In the genomic region with DNA sequence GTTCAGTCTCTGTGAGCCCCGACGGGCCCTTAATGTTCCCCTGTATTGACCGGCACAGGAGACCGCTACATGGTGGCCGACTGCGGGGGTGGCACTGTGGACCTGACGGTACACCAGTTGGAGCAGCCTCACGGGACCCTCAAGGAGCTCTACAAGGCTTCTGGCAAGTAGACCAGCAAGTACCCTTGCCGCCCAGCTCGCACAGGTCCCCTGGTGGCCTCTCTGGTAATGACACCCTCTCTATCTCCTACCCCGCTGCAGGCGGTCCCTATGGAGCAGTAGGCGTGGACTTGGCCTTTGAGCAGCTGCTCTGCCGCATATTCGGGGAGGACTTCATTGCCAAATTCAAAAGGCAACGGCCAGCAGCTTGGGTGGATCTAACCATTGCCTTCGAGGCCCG, we compare ENCODE assay signal across 8 mouse cellular contexts. TPM values are rescaled to one million over a fixed set of nuclear protein-coding genes. Genes with fewer than 3 reads are reported as not detected.
DNase-seq lines count a peak whose midpoint lies in the region; ATAC-seq and TF ChIP-seq lines count a peak whose summit lies in the region.

No protein-coding gene starts in this region.

- no peak overlapping the region for H3K4me3 ChIP-seq in brown adipose tissue, adult 24 weeks (ENCODE audit: insufficient read depth, low read depth, low read length)
- H3K4me3 ChIP-seq in hindbrain, postnatal 0 days (ENCODE audit: low read length): no peak overlapping the region
- no peak overlapping the region for H3K4me3 ChIP-seq in left cerebral cortex, adult 2 months

- DNase-seq in MEL-GATA-1-ER (ENCODE audit: extremely low read depth, low read depth): peak; percentile 73
- peak; percentile 40 to 42 for DNase-seq in frontal cortex, postnatal 36 days (ENCODE audit: low spot score in 2 of 2)
- DNase-seq in hindbrain, postnatal 0 days (ENCODE audit: low spot score): peak; percentile 58
- peak; percentile 44 to 54 for DNase-seq in left cerebral cortex, adult 2 months (ENCODE audit: extremely low spot score in 1 of 2, low spot score in 2 of 2)
- peak; percentile 64 for DNase-seq in right cerebral cortex, postnatal 4 days
- no peak for DNase-seq in Muller cell, postnatal 12 days (ENCODE audit: inconsistent ontology term)

- no peaks in the 10 kb centered on the region for H3K27me3 ChIP-seq in hindbrain, postnatal 0 days (ENCODE audit: insufficient read depth, low read length)

- no peak overlapping the region for H3K9ac ChIP-seq in hindbrain, postnatal 0 days (replicated peaks; ENCODE audit: low read length)

- peaks cover 26% of the 10 kb centered on the region for H3K36me3 ChIP-seq in hindbrain, postnatal 0 days (ENCODE audit: insufficient read depth, low read length)

- peak; percentile 72 for TF ChIP-seq CTCF in hindbrain, postnatal 0 days (IDR thresholded peaks at IDR 0.05; ENCODE audit: low read depth)
- TF ChIP-seq CTCF in left cerebral cortex, adult 2 months (IDR thresholded peaks at IDR 0.05): peak; percentile 77

- ATAC-seq in hindbrain, postnatal 0 days: 0 out of 2 replicates have a peak, but pooled peaks have one; percentile 24
- peak; percentile 93 for ATAC-seq in megakaryocyte progenitor cell, adult 5-6 weeks (replicated peaks; ENCODE audit: poor library complexity)

- no peaks in the 10 kb centered on the region for H3K9me3 ChIP-seq in hindbrain, postnatal 0 days (ENCODE audit: low read length)

- no peak overlapping the region for H3K4me2 ChIP-seq in hindbrain, postnatal 0 days (ENCODE audit: low read depth, low read length)

- intact Hi-C loops in left cerebral cortex, adult 2 months (cut with DNase I): loop anchor here (2.0 kb wide), 1 partner anchor 48 kb away; no protein-coding TSS in a partner anchor

- H3K27ac ChIP-seq in brown adipose tissue, adult 24 weeks (replicated peaks; ENCODE audit: low read depth, low read length): peak overlapping the region; percentile 98
- no peak overlapping the region for H3K27ac ChIP-seq in hindbrain, postnatal 0 days
- no peak overlapping the region for H3K27ac ChIP-seq in left cerebral cortex, adult 2 months

- WGBS in hindbrain, postnatal 0 days: 32% methylated on average over 18 of the region's 18 CpGs

- peaks cover 40% of the 10 kb centered on the region for H3K4me1 ChIP-seq in brown adipose tissue, adult 24 weeks (ENCODE audit: control insufficient read depth, insufficient read depth, insufficient read length, low read length)
- no peaks in the 10 kb centered on the region for H3K4me1 ChIP-seq in hindbrain, postnatal 0 days (ENCODE audit: insufficient read depth, low read length)

RNA-seq across cellular contexts. Expression of a gene that starts 9.3 kb away (rescaled TPM):
- polyA plus RNA-seq in brown adipose tissue, adult 24 weeks (2012; ENCODE audit: insufficient read depth, insufficient read length, missing spikeins): not detected in 2 replicates
- not detected in 2 replicates for total RNA-seq in hindbrain, postnatal 0 days (2014; rRNA removed)
- polyA plus RNA-seq in hindbrain, postnatal 0 days (2015; fragmentation: Nextera tagmentation; extraction: Ambion mirVana): not detected in 2 replicates
- total RNA-seq in left cerebral cortex, adult 2 months (2021): not detected
- not detected in 2 replicates for total RNA-seq in megakaryocyte progenitor cell, adult 5-6 weeks (2015)
- not detected in 2 replicates for total RNA-seq in megakaryocyte progenitor cell, adult 5-6 weeks (2017)

RNA-seq across cellular contexts. Expression of a gene that starts 15.5 kb away (rescaled TPM):
- polyA plus RNA-seq in brown adipose tissue, adult 24 weeks (2012; ENCODE audit: insufficient read depth, insufficient read length, missing spikeins): 7.0 and 9.6 TPM in 2 replicates
- total RNA-seq in hindbrain, postnatal 0 days (2014; rRNA removed): 7.2 and 11.2 TPM in 2 replicates
- polyA plus RNA-seq in hindbrain, postnatal 0 days (2015; fragmentation: Nextera tagmentation; extraction: Ambion mirVana): 3.3 and 3.7 TPM in 2 replicates
- total RNA-seq in left cerebral cortex, adult 2 months (2021): 10 to 100 TPM; 10.1 to 12.8 TPM
- 0.12 TPM in 1 of 2 replicates, not detected in the other for total RNA-seq in megakaryocyte progenitor cell, adult 5-6 weeks (2015)
- 0.44 TPM in 1 of 2 replicates, not detected in the other for total RNA-seq in megakaryocyte progenitor cell, adult 5-6 weeks (2017)

RNA-seq across cellular contexts. Expression of a gene that starts 17.3 kb away (rescaled TPM):
- polyA plus RNA-seq in brown adipose tissue, adult 24 weeks (2012; ENCODE audit: insufficient read depth, insufficient read length, missing spikeins): 426 and 428 TPM in 2 replicates
- 155 and 157 TPM in 2 replicates for total RNA-seq in hindbrain, postnatal 0 days (2014; rRNA removed)
- 76.0 and 79.3 TPM in 2 replicates for polyA plus RNA-seq in hindbrain, postnatal 0 days (2015; fragmentation: Nextera tagmentation; extraction: Ambion mirVana)
- 10 to 100 TPM; 63.7 to 76.7 TPM for total RNA-seq in left cerebral cortex, adult 2 months (2021)
- 85.1 and 90.4 TPM in 2 replicates for total RNA-seq in megakaryocyte progenitor cell, adult 5-6 weeks (2015)
- 34.9 and 39.5 TPM in 2 replicates for total RNA-seq in megakaryocyte progenitor cell, adult 5-6 weeks (2017)

RNA-seq across cellular contexts. Expression of a gene that starts 37.3 kb away (rescaled TPM):
- polyA plus RNA-seq in brown adipose tissue, adult 24 weeks (2012; ENCODE audit: insufficient read depth, insufficient read length, missing spikeins): 78.2 and 99.0 TPM in 2 replicates
- total RNA-seq in hindbrain, postnatal 0 days (2014; rRNA removed): 106 and 112 TPM in 2 replicates
- 12.8 and 14.4 TPM in 2 replicates for polyA plus RNA-seq in hindbrain, postnatal 0 days (2015; fragmentation: Nextera tagmentation; extraction: Ambion mirVana)
- 10 to 100 TPM; 65.3 to 69.8 TPM for total RNA-seq in left cerebral cortex, adult 2 months (2021)
- 8.0 and 8.3 TPM in 2 replicates for total RNA-seq in megakaryocyte progenitor cell, adult 5-6 weeks (2015)
- 14.8 and 15.8 TPM in 2 replicates for total RNA-seq in megakaryocyte progenitor cell, adult 5-6 weeks (2017)

RNA-seq across cellular contexts. Expression of a gene that starts 44.2 kb away (rescaled TPM):
- 2.4 and 2.5 TPM in 2 replicates for polyA plus RNA-seq in brown adipose tissue, adult 24 weeks (2012; ENCODE audit: insufficient read depth, insufficient read length, missing spikeins)
- total RNA-seq in hindbrain, postnatal 0 days (2014; rRNA removed): 18.2 TPM in 2 replicates
- polyA plus RNA-seq in hindbrain, postnatal 0 days (2015; fragmentation: Nextera tagmentation; extraction: Ambion mirVana): 22.2 and 24.0 TPM in 2 replicates
- 10 to 100 TPM; 19.8 to 22.2 TPM for total RNA-seq in left cerebral cortex, adult 2 months (2021)
- 8.9 and 10.8 TPM in 2 replicates for total RNA-seq in megakaryocyte progenitor cell, adult 5-6 weeks (2015)
- 9.6 and 13.4 TPM in 2 replicates for total RNA-seq in megakaryocyte progenitor cell, adult 5-6 weeks (2017)
